Mouse (Mus musculus) thymus, postnatal 25 days (tissue): ENCODE data around the gene Wdr83os.
"Not testable (repeated sequence)": the region's sequence is repeated elsewhere in the genome, so short reads cannot be mapped to it uniquely, and the experiment has no call there.

Experiments used
- DNase-seq: peaks from one replicate; pipeline ENCODE4 v3.0.0; 2022

Gene Wdr83os

DNA sequence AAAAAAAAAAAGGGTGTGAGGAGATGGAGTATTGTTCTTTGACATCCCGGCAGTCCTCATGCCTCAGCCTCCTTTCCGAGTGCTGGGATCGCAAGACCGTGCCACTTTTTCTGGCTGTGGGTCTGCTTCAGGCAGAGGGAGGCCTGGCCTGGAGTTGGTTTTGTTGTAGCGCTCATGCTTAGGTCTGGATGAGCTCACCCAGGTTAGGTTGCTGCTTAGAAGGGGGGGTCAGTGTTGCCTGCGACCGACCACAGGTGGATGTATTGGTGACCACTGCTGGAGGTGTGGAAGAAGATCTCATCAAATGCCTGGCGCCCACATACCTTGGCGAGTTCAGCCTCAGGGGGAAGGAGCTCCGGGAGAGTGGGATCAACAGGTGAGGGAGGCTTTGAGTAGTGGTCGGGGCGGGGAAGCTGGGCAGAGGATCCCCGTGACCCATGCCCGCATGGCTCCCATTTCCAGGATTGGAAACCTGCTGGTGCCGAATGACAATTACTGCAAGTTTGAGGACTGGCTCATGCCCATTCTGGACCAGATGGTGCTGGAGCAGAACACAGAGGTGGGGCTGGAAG lies 7.4 kb upstream of the Wdr83os start:
- no peak for DNase-seq

- no peak for DNase-seq
These were observed 6.4 kb upstream of the Wdr83os start for GRCm38 (mm10) chr8:85074167-85074566.

GRCm38 (mm10) chr8:85074617-85075016 lies 5.9 kb upstream of the Wdr83os start:
- DNase-seq = no peak

- DNase-seq = no peak
These were observed 4.5 kb upstream of the Wdr83os start for GRCm38 (mm10) chr8:85076001-85076400.

- DNase-seq = peak; percentile 76
These were observed 3.5 kb upstream of the Wdr83os start for GRCm38 (mm10) chr8:85076993-85077392.

- no peak for DNase-seq
These were observed 367 bp upstream of the Wdr83os start for GRCm38 (mm10) chr8:85080214-85080531.

GRCm38 (mm10) chr8:85081216-85081555 lies 646 bp downstream of the Wdr83os start, which contains the start of gene Wdr83:
TSS of gene Wdr83 (minus strand) at chr8:85081306.
- peak; percentile 80 for DNase-seq

DNA sequence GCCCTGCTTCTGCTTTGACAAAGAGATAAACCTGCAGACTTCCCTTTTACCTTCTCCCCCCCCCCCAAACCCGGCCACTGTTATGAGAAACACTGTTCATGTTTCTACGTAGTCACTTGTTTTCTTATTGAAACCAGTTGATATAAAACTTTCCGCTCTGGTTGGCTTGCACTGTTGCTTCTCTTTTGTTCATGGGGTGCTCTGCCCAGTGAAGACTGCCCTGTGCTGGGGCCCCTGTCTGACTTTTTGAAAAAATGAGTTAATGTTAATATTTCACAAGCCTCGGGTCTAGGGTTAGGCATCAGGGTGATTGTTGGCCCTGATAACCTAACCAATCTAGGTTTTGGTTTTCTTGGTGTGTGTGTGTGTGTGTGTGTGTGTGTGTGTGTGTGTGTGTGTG lies 1.6 kb downstream of the Wdr83os start:
- not testable (repeated sequence) for DNase-seq

DNA sequence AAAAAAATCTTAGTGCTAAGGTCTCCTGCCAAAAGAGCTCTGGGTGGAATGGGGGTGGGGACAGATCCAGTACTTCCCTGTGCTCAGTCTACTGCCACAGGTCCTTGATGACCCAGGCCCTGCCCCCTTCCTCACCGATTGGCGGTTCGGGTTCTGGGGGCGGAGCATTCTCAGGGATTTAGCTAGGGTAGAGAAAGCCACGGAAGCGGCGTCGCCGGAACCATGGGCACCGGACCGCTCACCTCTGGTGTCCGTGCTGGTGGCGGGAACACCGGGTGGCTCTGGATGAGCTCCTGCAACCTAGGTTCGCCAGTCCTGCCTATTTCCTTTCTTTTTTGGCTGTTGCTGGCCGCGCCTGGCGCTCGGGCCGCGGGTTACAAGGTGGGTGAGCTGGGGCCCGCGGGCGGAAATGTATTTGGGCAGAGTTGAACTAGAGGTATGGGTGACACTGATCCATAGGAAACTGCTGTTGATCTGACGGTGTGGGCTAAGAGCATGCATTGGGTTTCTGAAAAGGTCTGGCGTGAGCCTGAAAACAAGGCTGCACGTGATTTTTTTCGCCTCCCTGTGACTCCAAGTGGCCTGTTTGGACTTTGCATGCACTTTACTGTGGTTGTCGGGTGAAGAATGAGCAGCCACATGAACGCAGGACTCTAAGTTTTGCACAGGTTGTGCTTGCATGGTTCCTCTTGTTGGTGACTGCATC lies 2.7 kb downstream of the Wdr83os start, which contains the start of gene Man2b1:
Gene Man2b1 (plus strand): TSS at position 163 of the 706 bp plus-strand sequence.
- peak; percentile 87 for DNase-seq

- no peak for DNase-seq
These were observed 4.1 kb downstream of the Wdr83os start for GRCm38 (mm10) chr8:85084633-85085032.

GRCm38 (mm10) chr8:85086238-85086637 lies 5.7 kb downstream of the Wdr83os start:
- DNase-seq = no peak

DNA sequence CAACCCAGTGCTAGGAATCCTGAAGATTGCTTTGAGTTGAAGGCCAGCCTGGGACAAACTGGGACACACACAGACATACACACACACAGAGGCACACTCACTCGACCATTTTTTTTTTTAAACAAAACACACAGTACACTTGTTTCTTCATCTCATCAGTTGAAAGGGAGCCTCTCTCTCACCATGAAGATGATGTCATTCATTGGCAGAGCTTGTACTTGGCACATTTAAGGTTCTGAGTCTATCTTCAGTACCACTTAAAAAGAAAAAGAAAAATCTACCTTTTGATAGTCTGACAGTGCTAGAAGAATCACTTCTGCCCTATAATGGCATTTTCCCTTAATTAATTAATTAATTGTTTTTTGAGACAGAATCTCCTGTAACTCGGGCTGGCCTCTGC lies 8.2 kb downstream of the Wdr83os start:
- no peak for DNase-seq

GRCm38 (mm10) chr8:85090856-85091255 lies 10.3 kb downstream of the Wdr83os start:
- no peak for DNase-seq

- DNase-seq = no peak
These were observed 11.1 kb downstream of the Wdr83os start for GRCm38 (mm10) chr8:85091526-85092090.

DNA sequence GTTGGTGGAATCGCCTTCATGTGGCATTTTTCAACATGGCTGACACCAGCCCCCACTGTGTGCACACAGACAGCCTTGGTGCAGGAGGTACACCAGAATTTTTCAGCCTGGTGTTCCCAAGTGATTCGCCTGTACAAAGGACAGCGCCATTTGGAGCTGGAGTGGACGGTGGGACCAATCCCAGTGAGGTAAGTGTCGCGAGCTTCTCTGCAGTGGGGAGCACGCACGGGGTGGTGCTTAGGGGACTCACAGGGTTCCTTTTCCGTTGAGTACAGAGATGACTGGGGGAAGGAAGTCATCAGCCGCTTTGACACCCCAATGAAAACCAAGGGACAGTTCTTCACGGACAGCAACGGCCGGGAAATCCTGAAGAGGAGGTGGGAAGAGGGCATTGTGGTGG lies 14.5 kb downstream of the Wdr83os start:
- no peak for DNase-seq

DNA sequence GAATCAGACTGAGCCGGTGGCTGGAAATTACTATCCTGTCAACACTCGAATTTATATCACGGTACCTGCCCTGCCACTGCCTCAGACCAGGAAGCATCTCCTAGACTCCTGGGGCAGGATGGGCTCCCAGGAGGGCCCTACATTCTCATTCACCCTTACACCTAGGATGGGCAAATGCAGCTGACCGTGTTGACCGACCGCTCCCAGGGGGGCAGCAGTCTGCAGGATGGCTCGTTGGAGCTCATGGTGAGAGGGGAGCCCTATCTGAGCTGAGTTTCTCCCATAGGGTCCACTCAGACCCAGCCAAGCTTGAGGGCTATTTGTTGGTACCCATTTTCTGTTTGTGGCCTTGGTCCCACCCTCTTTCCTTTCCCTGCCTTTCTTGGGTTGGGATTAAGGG lies 15.0 kb downstream of the Wdr83os start:
- no peak for DNase-seq

- no peak for DNase-seq
These were observed 15.7 kb downstream of the Wdr83os start for GRCm38 (mm10) chr8:85096196-85096595.

DNA sequence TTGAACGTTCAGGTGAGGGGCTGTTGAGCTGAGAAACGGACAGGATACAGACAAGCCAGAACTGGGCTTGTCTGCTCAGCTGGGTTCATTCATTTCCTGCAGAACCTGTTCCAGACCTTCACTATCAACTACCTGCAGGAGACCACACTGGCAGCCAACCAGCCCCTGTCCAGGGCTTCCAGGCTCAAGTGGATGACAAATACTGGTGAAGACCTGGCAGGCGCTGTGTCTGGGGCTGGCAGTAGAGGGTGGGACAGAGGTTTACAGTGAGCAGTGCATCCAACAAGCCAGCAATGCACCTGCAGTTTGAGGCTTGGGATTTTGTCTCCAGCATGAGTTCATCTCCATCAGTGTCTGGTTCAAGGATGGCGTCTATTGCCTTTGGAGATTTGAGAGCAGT lies 16.3 kb downstream of the Wdr83os start:
- DNase-seq = no peak

GRCm38 (mm10) chr8:85100076-85100665 lies 19.6 kb downstream of the Wdr83os start:
- DNase-seq = no peak

DNA sequence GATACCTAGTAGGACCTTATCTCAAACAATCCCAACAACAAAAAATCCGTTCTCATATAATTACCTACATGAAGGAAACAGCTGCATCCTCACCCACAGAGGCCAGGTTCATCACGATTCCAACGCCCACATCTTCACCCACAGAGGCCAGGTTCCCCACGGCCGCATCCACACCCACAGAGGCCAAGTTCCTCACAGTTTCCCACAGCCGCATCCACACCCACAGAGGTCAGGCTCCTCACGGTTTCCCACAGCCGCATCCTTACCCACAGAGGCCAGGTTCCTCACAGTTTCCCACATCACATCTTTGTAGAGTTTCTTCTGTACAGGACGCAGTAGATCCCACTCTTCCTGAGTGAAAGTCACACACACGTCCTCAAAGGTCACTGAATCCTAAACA lies 32.7 kb downstream of the Wdr83os start:
- no peak for DNase-seq

GRCm38 (mm10) chr8:85115501-85115900 lies 35.0 kb downstream of the Wdr83os start:
- DNase-seq = no peak

GRCm38 (mm10) chr8:85116984-85117383 lies 36.4 kb downstream of the Wdr83os start:
- no peak for DNase-seq

DNA sequence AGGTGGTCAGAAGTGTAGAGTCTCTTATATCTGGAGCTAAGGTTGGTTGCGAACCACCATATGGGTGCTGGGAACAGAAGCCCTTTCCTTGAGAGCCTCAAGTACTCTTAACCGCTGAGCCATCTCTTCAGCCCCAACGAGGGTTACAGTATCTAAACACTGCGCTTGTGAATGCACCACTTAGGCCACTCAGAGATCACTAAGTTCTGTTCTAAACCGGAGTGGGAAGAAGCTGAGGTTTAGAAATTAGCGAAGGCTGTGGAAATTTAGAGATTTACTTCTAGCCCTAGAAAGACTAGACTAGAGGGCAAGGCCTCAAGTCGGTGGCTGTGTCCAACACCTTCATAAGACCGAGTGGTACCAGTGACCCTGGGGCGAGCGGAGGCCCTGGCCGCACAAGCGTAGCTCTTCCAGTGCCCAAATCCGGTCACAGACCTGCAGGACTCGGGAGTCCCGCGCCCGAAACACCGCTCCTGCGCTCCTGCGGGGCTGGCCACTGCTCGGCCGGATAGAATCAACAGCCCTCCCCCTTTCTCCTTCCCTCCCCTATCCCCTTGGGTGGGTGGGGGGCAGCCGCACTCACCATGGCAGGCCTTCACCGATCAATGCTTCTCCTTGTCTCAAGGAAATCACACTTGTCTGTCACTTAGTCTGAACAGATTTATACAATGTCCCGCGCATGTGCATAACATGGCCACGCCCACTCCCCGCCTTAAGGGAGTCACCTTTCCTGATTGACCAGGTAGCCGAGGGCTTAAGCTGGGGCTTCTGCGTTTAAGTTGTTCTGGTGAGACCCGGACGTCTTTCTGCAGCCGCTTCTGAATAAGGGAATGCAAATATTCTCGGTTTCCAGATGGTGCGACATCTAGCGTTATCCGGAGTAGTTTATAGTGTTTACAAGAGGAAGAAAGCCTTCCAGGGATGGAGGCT lies 38.8 kb downstream of the Wdr83os start:
- DNase-seq = peak; percentile 30
